Mouse (Mus musculus): ENCODE data around the gene Mfsd4b5. TPM values are rescaled to one million over a fixed set of nuclear protein-coding genes. Genes with fewer than 3 reads are reported as not detected.
A peak's percentile ranks its signal among the peaks of the same experiment; 100 is the strongest.

Gene Mfsd4b5
- total RNA-seq (2014; rRNA removed), result not detected in 2 replicates
- 0.06 TPM in 1 of 2 replicates, not detected in the other for polyA plus RNA-seq (2015; fragmentation: Nextera tagmentation; extraction: Ambion mirVana)

GRCm38 (mm10) chr10:39986466-39986865, at the start of gene Mfsd4b5:
Mfsd4b5 (minus strand) TSS chr10:39986646.
- 90% methylated on average over 12 of the region's 12 CpGs for WGBS
- H3K4me1 ChIP-seq (ENCODE audit: insufficient read depth), result no peaks in the 10 kb centered on the region
- no peak within 1 kb of the TSS for H3K4me3 ChIP-seq (ENCODE audit: low read depth, low read length)
- TF ChIP-seq CTCF (IDR thresholded peaks at IDR 0.05; ENCODE audit: low read depth), result no peak
- no peaks in the 10 kb centered on the region for H3K36me3 ChIP-seq (ENCODE audit: insufficient read depth)
- no peak for ATAC-seq
- no peaks in the 10 kb centered on the region for H3K9me3 ChIP-seq (ENCODE audit: low read length)
- no peaks in the 10 kb centered on the region for H3K27me3 ChIP-seq (ENCODE audit: insufficient read depth, low read length)
- H3K27ac ChIP-seq (ENCODE audit: low read depth, low read length), result no peak within 1 kb of the TSS
- no peak within 1 kb of the TSS for H3K9ac ChIP-seq
- H3K4me2 ChIP-seq (ENCODE audit: low read depth), result no peak within 1 kb of the TSS
- DNase-seq, result no peak

DNA sequence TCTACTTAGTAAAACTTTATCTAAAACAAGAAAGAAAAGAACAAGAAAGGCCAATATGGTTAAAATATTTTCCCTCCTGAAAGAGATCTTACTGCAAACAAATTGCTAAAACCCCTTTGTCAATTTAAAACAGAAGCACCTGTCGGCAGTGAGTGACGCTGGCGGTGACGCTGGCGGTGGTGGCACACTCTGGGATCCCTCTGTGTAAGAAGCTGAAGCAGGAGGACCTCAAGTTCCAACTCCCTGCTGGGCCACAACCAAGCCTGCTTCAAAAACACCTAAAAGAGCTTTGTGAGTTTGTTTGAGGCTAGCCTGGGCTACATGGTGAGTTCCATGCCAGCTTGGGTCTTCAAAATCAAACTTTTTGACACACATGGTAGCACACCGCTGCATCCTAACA, 48.5 kb upstream of the Mfsd4b5 start:
- DNase-seq, result no peak
- ATAC-seq, result no peak
- no peaks in the 10 kb centered on the region for H3K9me3 ChIP-seq (ENCODE audit: low read length)
- TF ChIP-seq CTCF (IDR thresholded peaks at IDR 0.05; ENCODE audit: low read depth), result no peak
- H3K4me3 ChIP-seq (ENCODE audit: low read depth, low read length), result no peak overlapping the region
- H3K9ac ChIP-seq, result no peak overlapping the region
- WGBS, result 93% methylated on average over 6 of the region's 6 CpGs
- no peak overlapping the region for H3K4me2 ChIP-seq (ENCODE audit: low read depth)
- no peak overlapping the region for H3K27ac ChIP-seq (ENCODE audit: low read depth, low read length)
- H3K4me1 ChIP-seq (ENCODE audit: insufficient read depth), result no peaks in the 10 kb centered on the region
- no peaks in the 10 kb centered on the region for H3K36me3 ChIP-seq (ENCODE audit: insufficient read depth)
- no peaks in the 10 kb centered on the region for H3K27me3 ChIP-seq (ENCODE audit: insufficient read depth, low read length)

GRCm38 (mm10) chr10:40032897-40033296, 46.5 kb upstream of the Mfsd4b5 start:
- Histone ChIP-seq H3K36me3 (ENCODE audit: insufficient read depth) (no peaks in the 10 kb centered on the region), H3K27ac (ENCODE audit: low read depth, low read length) (no peak overlapping the region), H3K27me3 (ENCODE audit: insufficient read depth, low read length) (no peaks in the 10 kb centered on the region), H3K4me1 (ENCODE audit: insufficient read depth) (no peaks in the 10 kb centered on the region), H3K4me2 (ENCODE audit: low read depth) (no peak overlapping the region), H3K9me3 (ENCODE audit: low read length) (no peaks in the 10 kb centered on the region), H3K4me3 (ENCODE audit: low read depth, low read length) (no peak overlapping the region), H3K9ac (no peak overlapping the region)
- no peak for DNase-seq
- no peak for TF ChIP-seq CTCF (IDR thresholded peaks at IDR 0.05; ENCODE audit: low read depth)
- 80% methylated on average over 2 of the region's 2 CpGs for WGBS
- ATAC-seq, result no peak

- Histone ChIP-seq H3K9ac (no peak overlapping the region), H3K27ac (ENCODE audit: low read depth, low read length) (no peak overlapping the region), H3K4me3 (ENCODE audit: low read depth, low read length) (no peak overlapping the region), H3K4me2 (ENCODE audit: low read depth) (no peak overlapping the region), H3K9me3 (ENCODE audit: low read length) (no peaks in the 10 kb centered on the region), H3K4me1 (ENCODE audit: insufficient read depth) (no peaks in the 10 kb centered on the region), H3K27me3 (ENCODE audit: insufficient read depth, low read length) (no peaks in the 10 kb centered on the region), H3K36me3 (ENCODE audit: insufficient read depth) (no peaks in the 10 kb centered on the region)
- no peak for TF ChIP-seq CTCF (IDR thresholded peaks at IDR 0.05; ENCODE audit: low read depth)
- no peak for ATAC-seq
- 91% methylated on average over 6 of the region's 6 CpGs for WGBS
- no peak for DNase-seq
These were observed 44.3 kb upstream of the Mfsd4b5 start for GRCm38 (mm10) chr10:40030716-40031115.

- no peaks in the 10 kb centered on the region for H3K9me3 ChIP-seq (ENCODE audit: low read length)
- H3K9ac ChIP-seq, result no peak overlapping the region
- 42% methylated on average over 2 of the region's 2 CpGs for WGBS
- no peaks in the 10 kb centered on the region for H3K27me3 ChIP-seq (ENCODE audit: insufficient read depth, low read length)
- no peaks in the 10 kb centered on the region for H3K36me3 ChIP-seq (ENCODE audit: insufficient read depth)
- H3K4me1 ChIP-seq (ENCODE audit: insufficient read depth), result no peaks in the 10 kb centered on the region
- no peak overlapping the region for H3K4me2 ChIP-seq (ENCODE audit: low read depth)
- ATAC-seq (no peak), DNase-seq (peak; percentile 37)
- H3K27ac ChIP-seq (ENCODE audit: low read depth, low read length), result no peak overlapping the region
- no peak for TF ChIP-seq CTCF (IDR thresholded peaks at IDR 0.05; ENCODE audit: low read depth)
- no peak overlapping the region for H3K4me3 ChIP-seq (ENCODE audit: low read depth, low read length)
These were observed 43.2 kb upstream of the Mfsd4b5 start for GRCm38 (mm10) chr10:40029610-40030009.

- H3K4me1 ChIP-seq (ENCODE audit: insufficient read depth), result no peaks in the 10 kb centered on the region
- no peaks in the 10 kb centered on the region for H3K27me3 ChIP-seq (ENCODE audit: insufficient read depth, low read length)
- H3K27ac ChIP-seq (ENCODE audit: low read depth, low read length), result no peak overlapping the region
- no peak for ATAC-seq
- no peaks in the 10 kb centered on the region for H3K9me3 ChIP-seq (ENCODE audit: low read length)
- DNase-seq, result no peak
- no peak for TF ChIP-seq CTCF (IDR thresholded peaks at IDR 0.05; ENCODE audit: low read depth)
- no peak overlapping the region for H3K9ac ChIP-seq
- H3K36me3 ChIP-seq (ENCODE audit: insufficient read depth), result no peaks in the 10 kb centered on the region
- WGBS, result 68% methylated on average over 8 of the region's 8 CpGs
- no peak overlapping the region for H3K4me2 ChIP-seq (ENCODE audit: low read depth)
- H3K4me3 ChIP-seq (ENCODE audit: low read depth, low read length), result no peak overlapping the region
These were observed 41.6 kb upstream of the Mfsd4b5 start for GRCm38 (mm10) chr10:40028091-40028490.

GRCm38 (mm10) chr10:40026546-40026945, 40.1 kb upstream of the Mfsd4b5 start:
- Histone ChIP-seq H3K27ac (ENCODE audit: low read depth, low read length) (no peak overlapping the region), H3K4me1 (ENCODE audit: insufficient read depth) (no peaks in the 10 kb centered on the region), H3K4me3 (ENCODE audit: low read depth, low read length) (no peak overlapping the region), H3K9me3 (ENCODE audit: low read length) (no peaks in the 10 kb centered on the region), H3K27me3 (ENCODE audit: insufficient read depth, low read length) (no peaks in the 10 kb centered on the region), H3K4me2 (ENCODE audit: low read depth) (no peak overlapping the region), H3K9ac (no peak overlapping the region), H3K36me3 (ENCODE audit: insufficient read depth) (no peaks in the 10 kb centered on the region)
- ATAC-seq (no peak), DNase-seq (no peak)
- WGBS, result 92% methylated on average over 5 of the region's 5 CpGs
- TF ChIP-seq CTCF (IDR thresholded peaks at IDR 0.05; ENCODE audit: low read depth), result no peak

All from forebrain, postnatal 0 days (tissue).